Mouse (Mus musculus) c-Kit-positive CD71-negative TER-119-negative erythroid progenitor cells, embryonic 14.5 days (primary cell): ENCODE data around the gene Tmem100.

ENCODE experiments used
- DNase-seq: peaks from one replicate; pipeline ENCODE4 v3.0.0-alpha.2; 2013; ENCODE audit warnings: low read depth

Tmem100 gene

DNA sequence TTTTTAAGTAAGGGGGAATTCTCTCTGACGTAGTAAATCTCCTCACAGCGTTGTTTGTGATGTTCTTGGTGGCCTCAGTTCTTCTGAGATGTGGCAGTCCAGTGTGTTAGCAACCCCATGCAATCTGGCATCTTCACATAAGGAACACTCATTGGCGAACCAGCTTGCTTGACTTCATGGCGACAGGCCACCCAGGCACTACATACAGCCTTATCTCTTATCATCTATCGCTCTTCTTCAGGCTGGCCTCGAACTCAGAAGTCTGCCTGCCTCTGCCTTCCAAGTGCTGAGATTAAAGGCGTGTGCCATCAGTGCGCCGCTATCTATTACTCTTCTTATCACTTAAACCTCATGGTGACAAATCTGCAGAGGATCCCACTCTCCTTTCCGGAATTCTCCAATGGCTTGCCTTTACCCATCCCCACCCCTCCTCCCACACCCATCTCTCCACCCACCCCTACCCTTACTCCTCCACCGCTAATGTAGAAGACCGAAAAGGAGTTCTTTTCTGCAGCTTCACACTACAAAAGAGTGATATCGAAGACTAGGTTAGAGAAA is at the start of gene Tmem100:
Gene Tmem100, plus strand, starts transcription at position 508 of the 558 bp plus-strand sequence.
- DNase-seq: no peak

- no peak for DNase-seq
Observed at GRCm38 (mm10) chr11:89982918-89983317, 47.2 kb upstream of the Tmem100 start.

DNA sequence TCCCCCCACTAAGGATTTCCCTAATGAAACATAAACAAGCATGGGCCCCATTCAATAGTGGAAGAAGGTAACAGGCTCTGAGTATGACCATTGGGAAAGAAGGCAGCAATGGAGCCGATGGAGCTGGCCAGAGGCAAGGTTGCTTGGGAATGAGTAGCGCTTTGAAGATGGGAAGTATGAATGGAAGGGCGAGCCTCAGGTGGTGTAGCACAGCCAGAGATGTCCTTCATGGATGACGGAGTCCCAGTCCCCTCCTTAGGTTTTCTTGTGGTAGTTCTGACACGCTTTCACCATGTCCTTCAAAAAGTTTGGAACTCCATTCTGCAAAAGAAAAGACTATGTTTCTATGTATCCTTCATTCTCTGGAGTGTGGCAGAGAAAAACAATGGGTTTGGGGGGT is 45.7 kb upstream of the Tmem100 start:
- no peak for DNase-seq

DNA sequence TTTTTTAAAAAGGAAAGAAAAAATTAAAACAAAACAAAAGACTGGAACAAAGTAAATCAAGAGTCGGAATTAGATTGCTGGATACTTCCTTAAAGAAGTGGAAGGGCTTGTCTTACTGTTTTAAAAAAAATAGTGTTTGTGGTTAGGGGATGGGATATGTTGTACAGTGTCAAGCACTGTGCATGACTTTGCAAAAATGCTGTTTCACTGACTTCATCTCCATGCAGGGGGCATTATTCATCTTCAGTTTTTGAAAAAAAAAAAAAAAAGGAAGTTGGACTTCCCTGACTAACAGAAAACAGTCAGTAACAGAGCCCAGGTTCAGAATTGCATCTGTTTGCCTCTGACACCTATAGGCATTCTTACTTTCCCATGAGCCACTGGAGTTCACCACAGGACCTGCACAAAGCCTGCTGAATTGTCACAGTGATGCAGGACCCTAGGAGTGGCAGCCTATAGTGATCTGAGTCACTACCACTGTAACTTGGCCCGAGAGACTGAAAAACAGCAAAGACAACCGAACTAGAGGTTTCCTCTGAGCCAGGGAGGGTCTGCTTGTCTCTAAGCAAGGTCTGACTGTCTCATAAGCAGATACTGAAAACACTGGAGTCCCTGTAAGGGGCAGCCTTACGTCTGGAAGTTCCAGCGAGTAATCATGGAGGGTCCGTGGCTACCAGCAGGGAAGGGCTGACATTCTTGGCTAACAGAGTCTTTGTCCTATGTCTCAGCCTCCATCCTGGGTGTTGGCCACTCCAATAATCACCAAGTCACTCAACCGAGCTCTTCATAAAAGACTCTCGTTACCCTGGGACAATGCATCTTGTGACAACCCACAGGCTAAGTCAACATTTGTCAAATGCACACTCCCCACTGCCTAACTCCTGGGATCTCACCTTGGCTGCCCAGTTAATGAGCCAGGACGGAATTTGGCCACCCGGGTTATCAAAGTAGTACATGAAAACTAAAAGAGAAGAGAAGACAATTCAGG is 44.7 kb upstream of the Tmem100 start:
- peak; percentile 31 for DNase-seq

DNA sequence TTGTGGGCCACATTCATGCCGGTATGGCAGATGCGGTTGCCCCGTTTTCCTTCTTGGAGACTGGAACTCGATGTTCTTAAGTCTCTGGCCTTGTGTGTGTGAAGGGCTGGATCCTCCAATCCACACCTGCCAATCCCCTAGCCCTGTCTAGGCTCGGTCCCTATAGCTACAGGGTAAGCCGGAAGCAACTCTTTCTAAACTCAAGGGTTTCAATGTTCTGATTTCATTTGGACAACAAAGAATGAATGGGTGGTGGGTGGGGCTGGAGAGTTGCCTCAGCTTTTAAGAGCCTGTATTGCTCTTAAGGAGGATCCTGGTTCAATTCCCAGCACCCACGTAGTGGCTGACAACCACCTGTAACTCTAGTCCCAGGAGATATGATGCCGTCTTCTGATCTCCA is 43.6 kb upstream of the Tmem100 start:
- no peak for DNase-seq

- DNase-seq: peak; percentile 43
Observed at GRCm38 (mm10) chr11:89988936-89989589, 41.1 kb upstream of the Tmem100 start.

DNA sequence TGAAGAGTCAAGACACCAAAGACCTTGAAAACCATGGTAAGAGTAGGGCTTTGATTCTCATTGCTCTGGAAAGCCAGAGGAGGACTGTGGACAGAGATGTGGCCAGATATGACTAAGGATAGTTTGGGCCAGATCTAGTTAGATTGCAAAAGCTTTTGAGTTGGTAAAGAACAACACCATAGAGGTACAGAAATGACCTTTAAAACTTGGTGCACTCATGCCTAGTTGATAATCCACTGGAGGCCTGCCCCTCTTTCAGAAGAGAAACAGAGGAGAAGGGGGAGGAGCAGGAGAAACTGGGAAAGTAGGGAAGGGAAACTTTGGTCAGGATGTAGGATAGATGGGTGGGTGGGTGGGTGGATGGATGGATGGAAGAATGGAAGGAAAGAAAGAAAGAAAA is 38.5 kb upstream of the Tmem100 start:
- DNase-seq: no peak

GRCm38 (mm10) chr11:89994706-89995105 is 35.4 kb upstream of the Tmem100 start:
- DNase-seq: no peak

DNA sequence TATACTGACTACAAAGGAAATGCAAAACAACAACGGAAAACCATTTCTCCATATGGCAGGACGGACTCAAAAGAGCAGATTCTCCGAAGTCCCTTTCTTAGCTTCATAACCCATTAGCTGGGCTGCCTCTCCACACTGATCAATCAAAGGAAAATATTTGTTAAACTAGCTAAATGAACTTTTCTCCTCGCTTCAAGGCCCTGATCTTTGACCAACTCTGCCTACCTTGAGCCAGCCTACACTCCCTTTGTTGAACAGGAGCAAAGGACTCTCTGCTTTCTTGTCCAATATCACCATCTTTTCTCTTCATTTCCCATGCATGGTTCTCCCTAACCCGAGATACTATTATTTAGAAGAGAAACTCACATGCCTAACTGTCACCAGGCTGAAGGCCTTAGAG is 34.6 kb upstream of the Tmem100 start:
- no peak for DNase-seq

GRCm38 (mm10) chr11:89996406-89996805 is 33.7 kb upstream of the Tmem100 start:
- no peak for DNase-seq

- no peak for DNase-seq
Observed at GRCm38 (mm10) chr11:89996856-89997255, 33.3 kb upstream of the Tmem100 start.

GRCm38 (mm10) chr11:89998996-89999770 is 31.0 kb upstream of the Tmem100 start:
- no peak for DNase-seq

- no peak for DNase-seq
Observed at GRCm38 (mm10) chr11:90000666-90001065, 29.5 kb upstream of the Tmem100 start.

- DNase-seq: no peak
Observed at GRCm38 (mm10) chr11:90001396-90002230, 28.5 kb upstream of the Tmem100 start.

GRCm38 (mm10) chr11:90002231-90002986 is 27.7 kb upstream of the Tmem100 start, which contains the start of gene Pctp:
Pctp (minus strand) TSS chr11:90002894.
- peak; percentile 80 for DNase-seq

DNA sequence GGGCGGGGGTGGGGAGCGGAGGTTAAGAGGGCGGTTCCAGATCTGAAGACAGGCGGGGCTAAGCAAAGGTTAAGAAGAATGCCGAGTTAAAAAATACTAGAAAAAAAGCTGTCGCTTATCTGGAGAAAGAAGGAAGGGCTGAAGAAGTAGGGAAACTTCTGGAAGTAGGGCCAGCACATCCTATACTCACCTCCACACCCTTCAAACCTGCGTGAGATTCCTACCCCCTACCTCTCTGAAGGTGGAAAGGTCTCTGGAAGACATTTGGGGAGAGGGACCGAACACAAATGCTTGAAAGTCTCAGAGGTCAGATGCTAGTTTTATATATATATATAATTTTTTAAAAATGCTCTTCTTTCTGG is 27.2 kb upstream of the Tmem100 start:
- no peak for DNase-seq

DNA sequence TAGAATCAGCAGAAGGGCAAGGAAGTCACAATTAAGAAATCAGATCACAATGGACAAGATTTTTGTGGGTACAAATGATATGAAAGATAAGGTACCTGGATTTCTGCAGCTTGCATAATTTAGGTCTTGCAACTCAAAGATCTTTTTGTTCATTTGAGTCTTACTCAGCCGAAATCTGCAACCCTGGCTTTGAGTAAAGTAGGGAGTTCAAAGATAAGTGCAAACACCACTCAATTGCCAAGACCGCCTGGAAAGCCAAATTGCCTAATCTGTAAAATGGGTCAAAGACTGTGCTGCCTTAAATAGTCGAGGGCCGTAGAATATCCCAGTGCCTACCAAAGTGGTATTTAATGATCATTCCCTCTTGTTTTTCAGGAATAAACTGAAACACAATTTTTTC is 26.8 kb upstream of the Tmem100 start:
- DNase-seq: no peak

- no peak for DNase-seq
Observed at GRCm38 (mm10) chr11:90006111-90006510, 24.0 kb upstream of the Tmem100 start.

- no peak for DNase-seq
Observed at GRCm38 (mm10) chr11:90007791-90008531, 22.2 kb upstream of the Tmem100 start.

DNA sequence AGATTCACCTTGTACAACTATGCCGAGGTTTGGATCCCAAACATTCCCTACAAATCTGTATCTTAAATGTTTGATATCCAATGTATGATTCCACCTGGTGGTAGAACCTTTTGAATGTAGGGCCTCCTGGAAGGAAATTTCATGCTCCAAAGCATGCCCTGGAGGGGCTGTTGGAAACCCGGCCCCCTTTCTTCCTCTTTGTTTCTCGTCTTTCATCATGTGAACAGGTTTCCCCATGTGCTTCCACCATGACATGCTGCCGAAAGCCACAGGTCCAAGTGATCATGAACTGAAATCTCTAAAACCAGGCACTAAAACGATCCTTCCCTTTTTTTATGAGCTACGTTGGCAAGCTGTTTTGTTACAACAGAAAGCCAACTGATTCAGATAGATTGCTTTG is 16.5 kb upstream of the Tmem100 start:
- DNase-seq: no peak
